Mouse (Mus musculus) limb, embryonic 13.5 days (tissue): ENCODE measurements around the gene Jam2. TPM values are rescaled to one million over a fixed set of nuclear protein-coding genes. Genes with fewer than 3 reads are reported as not detected.

ENCODE experiments used
- ATAC-seq: fragments of 200-750 bp; cut with Nextera tagmentation; 2 replicates; pipeline ENCODE4 v1.8.0; 2017; ENCODE audit warnings: low read depth, moderate number of reproducible peaks, moderate TSS enrichment; ENCODE audit not compliant: low FRiP score
- H3K27ac ChIP-seq: fragments of 300-500 bp; sonication (generic); 2 replicates; pipeline ENCODE4 v1.5.1; 2015; ENCODE audit warnings: inconsistent platforms, mild to moderate bottlenecking, moderate library complexity
- H3K27me3 ChIP-seq: fragments of 300-500 bp; sonication (generic); 2 replicates; pipeline ENCODE4 v1.6.1; 2015; ENCODE audit warnings: mild to moderate bottlenecking, inconsistent platforms
- H3K36me3 ChIP-seq: fragments of 300-500 bp; sonication (generic); 2 replicates; pipeline ENCODE4 v1.6.1; 2015; ENCODE audit warnings: inconsistent platforms, mild to moderate bottlenecking, moderate library complexity
- H3K4me1 ChIP-seq: fragments of 300-500 bp; sonication (generic); 2 replicates; pipeline ENCODE4 v1.6.1; 2015; ENCODE audit warnings: inconsistent platforms
- H3K4me2 ChIP-seq: fragments of 300-500 bp; sonication (generic); replicated peaks from 2 replicates; pipeline ENCODE4 v1.6.1; 2015; ENCODE audit warnings: inconsistent platforms, mild to moderate bottlenecking, moderate library complexity
- H3K4me3 ChIP-seq: fragments of 300-500 bp; sonication (generic); 2 replicates; pipeline ENCODE4 v1.5.1; 2015; ENCODE audit warnings: moderate library complexity, mild to moderate bottlenecking, inconsistent platforms
- H3K9ac ChIP-seq: fragments of 300-500 bp; sonication (generic); 2 replicates; pipeline ENCODE4 v1.6.1; 2015; ENCODE audit warnings: mild to moderate bottlenecking, inconsistent platforms
- H3K9me3 ChIP-seq: fragments of 300-500 bp; sonication (generic); 2 replicates; pipeline ENCODE4 v1.6.1; 2016; ENCODE audit warnings: inconsistent platforms
- WGBS: fragments of 180-500 bp; shearing (Covaris S2); methylation state at CpG from one replicate; pipeline ENCODE4 v1.1.7; 2015; 5-methylcytosine and 5-hydroxymethylcytosine counted together
- polyA plus RNA-seq: library from polyadenylated mRNA; unstranded; fragments of >200 nt; fragmentation: Nextera tagmentation; extraction: Ambion mirVana; gene quantifications from 2 replicates; pipeline ENCODE4 v1.2.1, GENCODE M21; 2015

Jam2 gene
- polyA plus RNA-seq, 1 experiment from 2014 or later = 8.5 TPM

DNA sequence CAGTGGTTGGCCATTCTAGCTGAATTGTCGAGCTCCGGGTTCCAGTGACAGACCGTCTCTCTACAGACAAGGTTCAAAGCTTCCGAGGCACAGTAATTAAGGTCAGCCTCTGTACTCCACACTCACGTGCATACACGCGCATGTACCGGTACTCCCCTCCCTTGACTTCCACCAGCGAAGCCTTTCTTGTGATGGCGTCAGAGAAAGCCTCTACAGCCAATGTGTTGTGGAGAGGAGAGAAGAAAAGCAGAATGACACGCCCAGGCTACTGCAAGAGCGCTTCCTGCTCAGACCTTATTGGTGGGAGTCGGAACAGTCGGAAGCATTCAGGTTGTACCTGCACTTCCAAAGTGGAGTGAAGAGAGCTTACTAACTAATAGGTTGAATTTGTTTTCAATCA is 19.5 kb downstream of the Jam2 start:
- Histone ChIP-seq H3K4me3 (no peak overlapping the region), H3K9ac (no peak overlapping the region), H3K9me3 (peaks cover 3% of the 10 kb centered on the region; the same call in 1 of the 2 replicates), H3K27ac (no peak overlapping the region), H3K4me2 (no peak overlapping the region), H3K27me3 (no peaks in the 10 kb centered on the region), H3K4me1 (no peaks in the 10 kb centered on the region), H3K36me3 (no peaks in the 10 kb centered on the region)
- ATAC-seq = no peak
- 87% methylated on average over 14 of the region's 14 CpGs for WGBS

DNA sequence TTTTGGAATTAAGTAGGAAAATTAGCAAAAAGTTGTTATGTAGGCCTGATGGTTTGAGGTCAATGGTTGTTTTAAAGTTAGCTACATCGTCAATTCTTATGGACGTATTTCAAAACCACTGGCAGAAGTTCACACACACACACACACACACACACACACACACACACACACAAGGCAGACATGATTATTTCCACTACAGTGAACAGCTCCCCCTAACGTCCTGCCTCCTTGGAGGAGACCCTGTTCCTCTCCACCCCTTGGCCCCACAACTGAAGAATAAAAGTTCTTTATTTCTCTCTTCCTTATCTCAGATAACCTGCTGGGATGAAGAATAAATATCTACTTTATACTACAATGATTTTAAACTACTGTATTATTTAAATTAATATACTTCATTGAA is 21.4 kb downstream of the Jam2 start:
- no peak overlapping the region for H3K4me3 ChIP-seq

GRCm38 (mm10) chr16:84796678-84797077 is 22.8 kb downstream of the Jam2 start:
- Histone ChIP-seq H3K9ac (no peak overlapping the region), H3K27ac (no peak overlapping the region), H3K4me1 (no peaks in the 10 kb centered on the region), H3K4me2 (no peak overlapping the region), H3K9me3 (no peaks in the 10 kb centered on the region), H3K27me3 (no peaks in the 10 kb centered on the region), H3K36me3 (no peaks in the 10 kb centered on the region), H3K4me3 (no peak overlapping the region)
- ATAC-seq = no peak
- WGBS = 81% methylated on average over 9 of the region's 9 CpGs

More for the DNA sequence above, 21.4 kb downstream of the Jam2 start:
- ATAC-seq = no peak
- Histone ChIP-seq H3K27ac (no peak overlapping the region), H3K9ac (no peak overlapping the region), H3K4me2 (no peak overlapping the region), H3K27me3 (no peaks in the 10 kb centered on the region), H3K4me1 (no peaks in the 10 kb centered on the region), H3K9me3 (peaks cover 3% of the 10 kb centered on the region; the same call in 1 of the 2 replicates), H3K36me3 (no peaks in the 10 kb centered on the region)
- WGBS = 60% methylated on average over 3 of the region's 3 CpGs

- no peak overlapping the region for H3K4me3 ChIP-seq
- 91% methylated on average over 1 of the region's 2 CpGs for WGBS
- no peak for ATAC-seq
- H3K9ac ChIP-seq = no peak overlapping the region
- H3K4me1 ChIP-seq = no peaks in the 10 kb centered on the region
- H3K27ac ChIP-seq = no peak overlapping the region
- H3K4me2 ChIP-seq = no peak overlapping the region
- H3K36me3 ChIP-seq = no peaks in the 10 kb centered on the region
- H3K9me3 ChIP-seq = no peaks in the 10 kb centered on the region
- H3K27me3 ChIP-seq = no peaks in the 10 kb centered on the region
Measured at GRCm38 (mm10) chr16:84800038-84800437, 26.1 kb downstream of the Jam2 start.

- H3K4me1 ChIP-seq = no peaks in the 10 kb centered on the region
- H3K4me2 ChIP-seq = no peak overlapping the region
- H3K27ac ChIP-seq = no peak overlapping the region
- no peak for ATAC-seq
- no peaks in the 10 kb centered on the region for H3K27me3 ChIP-seq
- no peak overlapping the region for H3K4me3 ChIP-seq
- H3K36me3 ChIP-seq = no peaks in the 10 kb centered on the region
- no peaks in the 10 kb centered on the region for H3K9me3 ChIP-seq
- H3K9ac ChIP-seq = no peak overlapping the region
- WGBS = 61% methylated on average over 6 of the region's 6 CpGs
Measured at GRCm38 (mm10) chr16:84802217-84802616, 28.3 kb downstream of the Jam2 start.

- Histone ChIP-seq H3K9me3 (no peaks in the 10 kb centered on the region), H3K4me1 (no peaks in the 10 kb centered on the region), H3K36me3 (no peaks in the 10 kb centered on the region), H3K27me3 (no peaks in the 10 kb centered on the region), H3K27ac (no peak overlapping the region), H3K9ac (no peak overlapping the region), H3K4me2 (no peak overlapping the region), H3K4me3 (no peak overlapping the region)
- no peak for ATAC-seq
- WGBS = 47% methylated on average over 5 of the region's 5 CpGs
Measured at GRCm38 (mm10) chr16:84804866-84805265, 30.9 kb downstream of the Jam2 start.

- Histone ChIP-seq H3K4me1 (no peaks in the 10 kb centered on the region), H3K9ac (no peak overlapping the region), H3K4me2 (no peak overlapping the region), H3K27me3 (no peaks in the 10 kb centered on the region), H3K36me3 (no peaks in the 10 kb centered on the region), H3K4me3 (no peak overlapping the region), H3K9me3 (no peaks in the 10 kb centered on the region), H3K27ac (no peak overlapping the region)
- no peak for ATAC-seq
- WGBS = 95% methylated on average over 3 of the region's 3 CpGs
Measured at GRCm38 (mm10) chr16:84806175-84806574, 32.3 kb downstream of the Jam2 start.

DNA sequence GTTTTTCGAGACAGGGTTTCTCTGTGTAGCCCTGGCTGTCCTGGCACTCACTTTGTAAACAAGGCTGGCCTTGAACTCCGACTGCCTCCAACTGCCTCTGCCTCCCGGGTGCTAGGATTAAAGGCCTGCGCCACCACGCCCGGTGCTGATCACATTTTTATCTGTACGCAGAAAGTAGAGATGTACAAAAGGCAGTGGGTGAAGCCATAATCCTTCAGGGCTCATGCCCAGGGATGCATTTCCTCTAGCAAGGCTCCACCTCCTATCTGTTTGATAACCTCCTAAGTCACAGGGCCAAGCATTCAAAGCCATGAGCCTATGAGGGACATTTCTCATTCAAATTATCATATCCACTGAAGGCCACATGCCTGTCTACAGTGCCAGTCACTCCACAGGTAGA is 34.0 kb downstream of the Jam2 start:
- Histone ChIP-seq H3K9ac (no peak overlapping the region), H3K36me3 (no peaks in the 10 kb centered on the region), H3K9me3 (no peaks in the 10 kb centered on the region), H3K4me3 (no peak overlapping the region), H3K27ac (no peak overlapping the region), H3K4me2 (no peak overlapping the region), H3K27me3 (no peaks in the 10 kb centered on the region), H3K4me1 (no peaks in the 10 kb centered on the region)
- WGBS = 93% methylated on average over 7 of the region's 7 CpGs
- ATAC-seq = no peak

DNA sequence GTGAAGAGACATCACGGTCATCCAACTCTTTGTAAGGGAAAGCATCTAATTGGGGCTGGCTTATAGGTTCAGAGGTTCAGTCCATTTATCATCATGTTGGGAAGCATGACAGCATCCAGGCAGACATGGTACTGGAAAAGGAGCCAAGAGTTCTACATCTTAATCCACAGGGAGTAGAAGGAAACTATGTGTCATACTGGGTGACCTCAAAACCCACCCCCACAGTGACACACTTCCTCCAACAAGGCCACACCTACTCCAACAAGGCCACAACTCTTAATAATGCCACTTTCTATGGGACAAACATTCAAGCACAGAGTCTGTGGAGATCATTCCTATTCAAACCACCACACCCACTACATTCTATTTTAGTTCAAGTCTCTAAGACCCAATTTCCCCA is 36.3 kb downstream of the Jam2 start:
- Histone ChIP-seq H3K27ac (no peak overlapping the region), H3K9me3 (no peaks in the 10 kb centered on the region), H3K4me1 (no peaks in the 10 kb centered on the region), H3K4me2 (no peak overlapping the region), H3K9ac (no peak overlapping the region), H3K36me3 (no peaks in the 10 kb centered on the region), H3K4me3 (no peak overlapping the region), H3K27me3 (no peaks in the 10 kb centered on the region)
- 88% methylated on average over 1 of the region's 1 CpGs for whole genome bisulfite sequencing
- no peak for ATAC-seq

DNA sequence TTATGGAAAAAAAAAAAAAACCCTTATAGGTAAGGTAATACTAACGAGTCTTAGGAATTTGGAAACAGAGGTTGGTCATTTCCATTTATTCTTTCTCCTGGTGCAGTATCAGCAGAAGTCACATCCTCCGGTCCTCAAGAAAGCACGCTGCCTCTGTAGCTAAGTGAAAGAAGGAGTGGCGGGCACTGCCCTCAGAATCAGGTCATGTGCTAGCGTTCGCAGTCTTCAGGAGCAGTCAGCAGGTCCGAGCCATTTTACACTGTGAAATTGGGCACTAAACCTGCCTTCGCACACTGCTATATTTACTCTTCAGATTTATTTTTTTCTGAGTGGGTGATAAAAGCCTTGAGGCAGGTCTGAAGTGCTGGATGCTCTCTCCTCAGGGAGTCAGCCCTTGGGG is 39.9 kb downstream of the Jam2 start:
- H3K27ac ChIP-seq = no peak overlapping the region
- WGBS = 77% methylated on average over 8 of the region's 8 CpGs
- H3K9me3 ChIP-seq = no peaks in the 10 kb centered on the region
- no peaks in the 10 kb centered on the region for H3K4me1 ChIP-seq
- no peaks in the 10 kb centered on the region for H3K27me3 ChIP-seq
- 0 out of 2 replicates have a peak overlapping the region, but pooled peaks have one; percentile 19 for H3K9ac ChIP-seq
- H3K4me2 ChIP-seq = no peak overlapping the region
- no peak for ATAC-seq
- no peak overlapping the region for H3K4me3 ChIP-seq
- H3K36me3 ChIP-seq = no peaks in the 10 kb centered on the region

- no peak overlapping the region for H3K9ac ChIP-seq
- H3K4me2 ChIP-seq = no peak overlapping the region
- WGBS = 74% methylated on average over 8 of the region's 8 CpGs
- no peak overlapping the region for H3K4me3 ChIP-seq
- H3K4me1 ChIP-seq = no peaks in the 10 kb centered on the region
- H3K36me3 ChIP-seq = no peaks in the 10 kb centered on the region
- H3K27ac ChIP-seq = no peak overlapping the region
- no peak for ATAC-seq
- no peaks in the 10 kb centered on the region for H3K27me3 ChIP-seq
- H3K9me3 ChIP-seq = no peaks in the 10 kb centered on the region
Measured at GRCm38 (mm10) chr16:84814511-84814910, 40.6 kb downstream of the Jam2 start.

- no peaks in the 10 kb centered on the region for H3K4me1 ChIP-seq
- no peak overlapping the region for H3K4me3 ChIP-seq
- no peak overlapping the region for H3K9ac ChIP-seq
- H3K27me3 ChIP-seq = no peaks in the 10 kb centered on the region
- no peak overlapping the region for H3K27ac ChIP-seq
- no peak overlapping the region for H3K4me2 ChIP-seq
- 36% methylated on average over 7 of the region's 7 CpGs for whole genome bisulfite sequencing
- ATAC-seq = no peak
- no peaks in the 10 kb centered on the region for H3K9me3 ChIP-seq
- H3K36me3 ChIP-seq = peaks cover 9% of the 10 kb centered on the region; the same call in 1 of the 2 replicates
Measured at GRCm38 (mm10) chr16:84817423-84817822, 43.5 kb downstream of the Jam2 start.

DNA sequence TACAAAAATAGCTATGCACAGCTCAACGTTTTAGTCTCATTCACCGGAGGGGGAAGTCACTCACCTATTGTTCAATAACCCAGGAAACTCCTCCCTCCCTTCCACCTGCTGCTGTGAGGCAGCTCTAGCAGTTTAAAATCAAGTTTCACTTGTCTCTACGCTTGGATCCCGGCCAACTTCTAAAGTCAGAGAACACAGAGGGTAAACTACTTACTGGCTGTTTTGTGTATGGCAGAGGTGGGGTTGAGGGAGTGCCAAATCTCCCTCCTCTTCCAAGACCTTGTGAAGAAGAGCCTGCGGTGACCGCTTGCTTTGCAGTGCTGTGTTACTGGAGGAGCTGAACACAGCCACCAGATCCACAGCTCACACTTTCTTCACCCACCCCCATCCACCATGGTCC is 51.1 kb downstream of the Jam2 start:
- no peak overlapping the region for H3K4me3 ChIP-seq
- 81% methylated on average over 6 of the region's 6 CpGs for WGBS
- no peaks in the 10 kb centered on the region for H3K9me3 ChIP-seq
- H3K27me3 ChIP-seq = no peaks in the 10 kb centered on the region
- no peak for ATAC-seq
- no peaks in the 10 kb centered on the region for H3K4me1 ChIP-seq
- no peak overlapping the region for H3K9ac ChIP-seq
- peaks cover 75% of the 10 kb centered on the region for H3K36me3 ChIP-seq
- H3K4me2 ChIP-seq = no peak overlapping the region
- H3K27ac ChIP-seq = no peak overlapping the region
